Mouse (Mus musculus) activated CD4-positive, CD25-positive, alpha-beta regulatory T cell, adult 4 months (primary cell): Measurements from ENCODE around the gene Dck. TPM values are rescaled to one million over a fixed set of nuclear protein-coding genes. Genes with fewer than 3 reads are reported as not detected.
A peak's percentile ranks its signal among the peaks of the same experiment; 100 is the strongest.

Source experiments
- ATAC-seq: one replicate; pipeline ENCODE4 v1.8.0; 2017
- polyA plus RNA-seq, 2 experiments: library from polyadenylated mRNA; unstranded; fragments of 100-300 nt; shearing (Covaris generic); gene quantifications; one replicate each; pipeline ENCODE4 v1.2.1; 2017

Gene Dck
- polyA plus RNA-seq, 2 experiments from 2014 or later, result 57.9 to 66.8 TPM

DNA sequence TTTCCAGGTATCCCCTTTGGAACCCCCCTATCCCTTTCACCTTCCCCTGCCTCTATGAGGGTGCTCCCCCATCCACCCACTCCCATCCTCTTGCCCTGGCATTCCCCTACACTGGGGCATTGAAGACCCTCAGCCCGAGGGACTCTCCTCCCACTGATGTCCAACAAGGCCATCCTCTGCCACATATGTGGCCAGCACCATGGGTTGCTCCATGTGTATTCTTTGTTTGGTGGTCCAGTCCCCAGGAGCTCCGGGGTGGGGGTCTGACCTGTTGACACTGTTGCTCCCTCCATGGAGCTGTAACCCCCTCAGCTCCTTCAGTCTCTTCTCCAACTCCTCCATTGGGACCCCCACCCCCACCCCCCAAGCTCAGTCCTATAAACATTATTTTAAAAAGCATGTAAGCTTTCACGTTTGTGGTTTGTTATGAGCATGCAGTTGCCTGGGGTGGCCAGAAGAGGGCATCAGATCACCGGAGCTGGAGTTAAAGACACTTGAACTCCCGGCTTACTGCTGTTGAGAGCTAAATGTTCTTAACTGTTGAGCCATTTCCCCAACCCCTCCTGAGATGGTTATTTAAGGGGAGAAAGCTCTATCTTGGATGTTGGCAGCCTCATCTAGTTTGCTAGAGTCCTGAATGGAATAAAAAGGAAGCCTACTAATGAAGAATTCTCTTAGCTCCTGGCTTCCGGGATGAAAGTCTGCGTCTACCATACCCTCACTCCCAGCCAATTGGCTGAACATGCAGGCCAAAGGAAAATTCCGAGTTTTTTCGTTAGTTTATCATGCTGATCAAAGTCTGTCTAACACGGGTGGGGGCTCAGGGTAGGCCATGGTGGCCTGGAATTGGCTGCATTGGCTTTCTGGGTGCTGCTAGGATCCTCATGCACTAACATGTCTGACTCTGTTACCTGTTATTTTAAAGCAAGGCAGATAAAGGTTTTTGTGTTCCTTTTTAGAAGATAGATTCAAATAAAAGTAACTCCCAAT lies 26.8 kb downstream of the Dck start:
- peak; percentile 77 for ATAC-seq

DNA sequence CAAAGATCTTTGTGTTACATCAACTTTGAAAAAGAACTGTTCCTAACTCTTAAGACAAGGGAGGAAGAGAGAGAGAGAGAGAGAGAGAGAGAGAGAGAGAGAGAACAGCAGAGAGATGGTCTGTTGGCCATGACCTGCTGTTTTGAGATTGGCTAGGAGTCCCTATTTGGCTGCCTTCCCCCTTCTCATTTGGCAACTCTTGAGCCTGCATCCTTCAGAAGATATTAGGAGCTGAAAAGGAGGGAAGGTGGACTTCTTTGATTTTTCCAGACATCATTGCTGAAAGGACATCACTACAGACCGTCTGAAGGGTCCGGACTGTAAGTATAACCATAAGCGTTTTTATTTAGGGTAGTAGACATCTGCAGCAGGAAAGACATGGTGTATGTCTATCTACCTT lies 28.9 kb downstream of the Dck start:
- no peak for ATAC-seq

DNA sequence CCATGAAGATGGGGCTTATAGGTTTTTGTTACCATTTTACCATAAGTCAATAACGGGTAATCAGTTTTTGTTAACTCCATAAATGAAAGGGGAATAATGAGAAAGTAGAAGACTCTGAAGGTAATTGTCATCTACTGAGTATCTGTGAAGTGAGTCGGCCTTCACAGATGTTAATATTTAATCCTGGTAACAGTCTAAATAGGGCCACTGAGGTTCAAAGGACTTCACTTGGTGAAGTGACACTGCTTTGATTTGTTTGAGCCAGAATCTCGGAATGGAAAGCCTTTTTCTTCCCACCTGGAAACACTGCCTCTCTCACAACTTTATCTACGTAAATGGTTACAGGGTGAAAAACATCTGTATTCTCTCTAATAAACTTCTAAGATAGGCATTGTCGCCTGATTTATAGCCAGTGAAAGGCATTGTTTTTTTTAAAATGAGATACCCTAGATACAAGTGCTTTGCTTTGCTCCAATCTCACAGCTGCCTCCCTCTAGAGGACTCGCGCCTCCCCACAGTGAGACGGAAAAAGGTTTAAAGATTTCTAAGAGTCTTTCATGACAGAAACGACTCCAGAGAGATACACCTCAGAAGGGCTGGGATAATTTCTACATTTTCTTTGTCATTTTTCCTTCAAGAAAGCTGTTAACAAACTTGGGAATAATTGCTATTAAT lies 31.3 kb downstream of the Dck start:
- ATAC-seq, result no peak

DNA sequence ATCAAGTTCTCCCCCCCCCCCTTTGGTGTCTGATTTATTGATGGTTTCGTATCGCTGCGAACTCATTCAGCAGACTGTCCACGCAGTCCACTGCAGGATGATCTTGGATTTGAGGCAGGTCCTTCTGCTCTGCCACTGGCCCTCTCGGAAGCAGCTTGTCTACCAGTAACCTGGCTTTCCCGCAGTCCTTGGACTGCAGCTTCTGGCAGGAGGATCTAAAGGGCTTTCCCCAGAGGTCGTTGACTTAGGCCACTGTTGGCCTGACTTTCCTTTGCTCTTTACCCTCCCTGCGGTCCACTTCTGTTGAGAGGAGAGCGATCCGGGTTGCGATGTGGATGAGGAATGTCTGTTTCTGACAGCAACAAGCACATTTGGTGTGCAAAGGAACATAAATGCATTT lies 31.8 kb downstream of the Dck start:
- ATAC-seq, result no peak

DNA sequence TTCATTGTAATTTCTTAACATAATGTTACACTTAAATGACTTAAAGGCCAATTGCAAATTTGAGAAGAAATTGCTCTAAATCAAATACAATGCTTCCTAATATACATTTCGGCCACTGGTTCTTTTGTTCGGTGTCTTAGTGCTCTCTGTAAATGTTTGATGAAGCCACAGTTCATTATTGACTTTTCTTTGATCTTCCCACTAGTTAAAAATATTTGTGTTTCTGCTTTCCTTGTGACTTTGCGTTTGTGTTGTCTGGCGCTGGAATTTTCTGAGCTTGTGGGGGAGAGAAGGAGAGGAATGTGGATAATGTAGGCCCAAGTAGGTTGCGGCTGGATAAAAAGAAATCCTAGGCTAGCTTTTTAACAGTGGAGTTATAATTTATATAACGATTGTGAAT lies 32.3 kb downstream of the Dck start:
- ATAC-seq, result no peak

DNA sequence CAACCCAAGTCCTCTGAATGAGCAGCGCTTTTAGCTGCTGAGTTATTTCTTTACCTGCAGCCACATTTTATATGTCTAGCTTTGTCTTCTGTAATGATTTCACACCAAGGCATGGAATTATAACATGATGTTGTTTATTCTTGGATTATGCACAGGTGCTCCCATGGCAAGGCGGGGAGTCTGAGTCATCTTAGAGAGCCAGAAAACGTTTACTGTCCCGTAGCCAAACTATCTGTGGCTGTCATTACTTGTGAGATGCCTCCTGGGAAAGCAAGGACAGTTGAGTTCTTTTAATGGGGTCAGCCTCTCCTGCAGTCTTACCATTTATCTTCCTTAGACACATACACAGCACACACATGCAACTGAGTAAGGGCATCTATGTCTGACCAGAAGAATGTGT lies 40.8 kb downstream of the Dck start:
- ATAC-seq, result no peak

DNA sequence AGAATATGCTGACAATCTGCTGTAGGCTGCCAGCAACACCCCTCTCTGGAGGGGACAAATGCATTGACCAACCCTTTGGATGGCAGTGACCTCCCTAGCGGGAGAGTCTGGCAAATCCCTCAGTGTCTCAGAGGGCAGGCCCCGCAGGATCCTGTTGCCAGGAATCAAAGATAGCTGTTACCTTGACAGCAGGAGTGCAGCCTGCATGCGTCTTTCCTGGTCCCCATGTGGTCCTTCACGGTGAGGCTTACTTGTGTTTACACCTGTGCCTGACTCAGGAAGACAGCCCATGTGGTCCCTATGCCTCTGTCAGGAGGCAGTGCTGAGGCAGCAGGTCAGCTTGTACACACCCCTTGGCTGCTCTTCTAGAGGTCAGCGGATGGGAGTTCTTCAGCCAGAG lies 41.5 kb downstream of the Dck start:
- no peak for ATAC-seq

DNA sequence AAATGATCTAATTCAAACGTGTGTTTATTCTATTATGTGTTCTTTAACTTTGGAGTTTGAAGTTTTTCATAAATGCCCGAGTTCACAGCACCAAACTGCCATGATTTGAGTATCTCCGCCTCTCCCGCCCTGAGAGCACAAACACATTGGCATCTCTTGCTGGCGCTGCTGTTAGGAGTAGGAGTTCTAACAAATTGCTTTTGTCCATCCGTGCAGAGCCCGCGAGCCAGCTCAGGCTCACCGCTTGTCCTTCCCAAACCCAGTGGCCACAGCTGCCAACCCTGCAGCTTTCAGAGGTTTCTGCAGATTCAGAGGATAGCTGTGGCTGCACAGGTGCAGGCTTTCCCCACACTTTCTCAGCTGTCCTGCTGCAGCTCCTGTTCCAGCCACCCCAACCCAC lies 42.5 kb downstream of the Dck start:
- ATAC-seq, result no peak

DNA sequence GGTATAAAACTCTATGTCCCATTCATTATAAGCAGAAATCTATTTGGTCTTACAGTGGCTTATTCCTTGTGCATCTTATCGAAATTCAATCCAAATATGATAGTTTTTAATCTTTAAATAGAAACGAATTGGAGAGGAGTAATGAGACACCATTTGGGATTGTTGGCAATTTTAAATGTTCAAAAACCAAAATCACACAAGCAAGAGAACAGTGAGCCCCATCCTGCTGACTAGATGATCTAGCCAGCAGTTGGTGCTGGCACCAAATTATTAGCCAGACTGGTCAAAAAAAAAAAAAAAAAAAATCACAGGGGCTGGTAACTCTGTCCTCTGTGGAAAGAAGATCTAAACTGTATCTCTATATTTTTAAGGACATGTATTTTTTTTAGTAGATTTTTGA lies 48.4 kb downstream of the Dck start:
- ATAC-seq, result no peak

DNA sequence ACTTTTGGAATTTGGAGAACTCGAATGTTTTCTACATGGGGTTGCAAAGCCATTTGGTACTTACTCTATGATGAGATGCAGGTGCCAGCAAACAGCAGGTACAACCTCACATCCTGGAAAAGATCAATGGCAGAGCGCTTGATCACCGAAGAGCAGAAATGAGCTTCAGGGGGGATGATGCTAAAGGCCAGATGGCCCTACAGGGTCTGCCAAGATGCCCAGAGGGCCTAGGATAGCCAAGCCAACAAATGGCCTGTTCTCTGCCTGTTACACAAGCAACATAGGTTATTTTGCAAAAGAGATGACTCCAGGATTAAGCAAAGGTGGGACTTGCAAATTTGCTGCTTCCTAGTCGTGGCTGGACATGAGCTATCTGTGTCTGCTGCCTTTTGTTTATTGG lies 49.8 kb downstream of the Dck start:
- ATAC-seq, result no peak

DNA sequence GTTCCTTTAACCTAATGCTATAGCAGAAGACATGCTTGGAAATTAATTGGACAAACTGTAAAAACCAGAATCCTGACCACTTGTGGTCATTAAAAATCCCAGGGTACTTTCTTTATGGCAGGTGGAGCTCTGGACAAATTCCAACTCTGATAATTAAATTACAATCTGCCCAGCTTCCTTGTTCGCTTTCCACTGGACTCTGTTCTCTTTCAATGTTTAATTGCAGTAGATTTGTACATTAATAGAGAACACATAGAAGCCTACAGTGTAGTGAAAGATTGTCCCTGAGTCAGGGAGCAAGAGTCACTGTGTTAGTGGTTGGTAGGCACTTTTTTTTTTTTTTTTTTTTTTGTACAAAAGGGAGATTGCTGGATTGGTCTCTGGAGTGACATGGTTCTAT lies 56.7 kb downstream of the Dck start:
- ATAC-seq, result no peak

DNA sequence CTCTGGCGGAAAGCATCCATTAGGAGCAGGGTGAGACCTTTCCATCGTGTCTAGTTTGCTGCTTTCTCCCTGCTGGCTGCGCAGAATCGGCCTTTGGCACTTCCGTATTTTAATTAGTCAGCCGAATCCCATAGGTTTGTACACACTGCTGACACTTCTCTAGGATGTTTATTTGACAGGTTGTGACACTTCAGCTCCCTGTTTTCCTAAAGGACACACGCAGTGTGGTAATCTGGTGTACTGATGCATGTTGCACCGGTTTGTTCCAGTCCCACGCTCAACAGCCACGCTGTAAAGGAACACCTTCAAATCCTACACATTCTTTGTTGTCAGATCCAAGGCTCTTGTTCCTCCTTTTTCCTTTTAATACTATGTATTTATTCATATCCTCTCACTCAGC lies 60.0 kb downstream of the Dck start:
- no peak for ATAC-seq

DNA sequence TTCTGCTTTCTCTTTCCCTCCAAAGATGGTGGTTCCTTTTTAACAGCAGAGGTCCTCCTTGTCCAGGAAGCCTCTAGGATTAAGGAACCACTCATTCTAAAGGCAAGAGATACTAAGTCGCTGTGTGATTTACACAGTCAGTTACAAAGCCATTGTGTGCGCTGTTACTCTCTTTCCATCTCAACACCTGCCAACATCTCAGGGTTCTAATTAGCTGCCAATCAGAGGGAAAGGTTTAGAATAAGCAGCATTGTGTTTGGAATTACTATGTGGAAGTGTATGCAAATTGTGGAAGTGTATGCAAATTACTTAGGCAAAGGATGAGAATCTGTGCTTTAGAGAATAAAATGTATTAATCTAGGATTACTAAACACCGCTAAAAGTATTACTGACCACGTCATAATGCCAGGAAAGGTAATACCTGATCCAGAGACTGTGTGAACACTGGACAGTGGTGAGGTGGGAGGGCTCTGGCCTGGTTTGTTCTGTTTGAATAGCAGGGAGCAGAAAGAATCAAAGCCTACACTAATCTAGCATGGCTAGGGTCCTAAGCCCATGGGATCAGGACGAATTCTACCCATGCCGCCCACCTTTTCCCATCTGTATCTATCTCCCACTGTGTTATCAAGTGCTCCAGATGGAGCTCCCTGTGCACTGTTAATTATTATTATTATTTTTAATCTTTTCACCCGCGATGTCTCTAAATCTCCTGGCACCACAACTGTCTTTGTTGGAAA lies 65.2 kb downstream of the Dck start:
- ATAC-seq, result no peak

DNA sequence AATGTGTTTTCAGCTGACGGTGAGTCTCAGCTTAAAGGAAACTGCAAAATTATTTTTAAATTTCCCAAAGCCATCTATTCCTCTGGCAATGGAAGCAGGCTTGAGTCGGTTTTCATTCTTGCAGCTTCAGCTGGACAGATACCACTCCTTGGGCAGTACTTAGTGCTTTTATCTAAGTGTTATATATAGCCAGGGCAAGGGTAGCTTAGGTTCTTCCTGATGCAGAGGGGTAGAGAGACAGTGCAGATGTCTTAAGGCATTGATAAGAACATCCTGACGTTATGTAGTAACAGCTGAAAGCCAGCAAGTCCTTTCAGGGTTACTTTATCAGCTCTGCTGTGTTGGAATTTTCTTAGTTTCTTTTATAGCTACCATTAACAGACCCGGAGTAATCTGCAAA lies 66.1 kb downstream of the Dck start:
- ATAC-seq, result no peak

DNA sequence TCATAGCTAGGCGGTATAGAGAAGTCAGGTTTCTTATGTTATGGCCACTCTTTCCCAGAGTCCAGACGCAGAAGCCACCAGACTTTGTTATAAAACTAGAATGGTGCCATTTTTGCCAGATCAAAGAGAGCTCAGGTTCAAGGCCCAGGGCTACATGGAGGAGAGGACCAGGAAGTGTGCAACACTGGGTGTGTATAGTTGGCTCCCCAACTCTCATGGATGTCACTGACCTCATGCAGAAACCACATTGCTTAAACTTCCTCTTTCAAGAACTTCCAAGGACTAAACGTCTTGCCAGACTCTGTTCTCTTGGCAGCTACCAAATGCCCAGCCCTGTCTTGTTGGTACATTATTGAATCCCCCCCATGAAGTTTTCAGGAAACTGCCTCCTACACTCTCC lies 67.1 kb downstream of the Dck start:
- ATAC-seq, result no peak

Other genes with a start within 250 kb of the Dck start
- 10 to 100 TPM in 1 of 2 experiments, under 1 TPM in 1; 0.24 to 55.3 TPM for gene Jchain, start 237.1 kb upstream of the Dck start, polyA plus RNA-seq
- gene Utp3, start 210.5 kb upstream of the Dck start, polyA plus RNA-seq, result 100 to 1,000 TPM in 1 of 2 experiments, 10 to 100 TPM in 1; 86.2 to 103 TPM
- 1 to 10 TPM; 2.6 to 2.9 TPM for gene Rufy3, start 200.0 kb upstream of the Dck start, polyA plus RNA-seq
- 1 to 10 TPM; 7.7 to 9.0 TPM for gene Grsf1, start 88.8 kb upstream of the Dck start, polyA plus RNA-seq
- gene Mob1b, start 44.1 kb upstream of the Dck start, polyA plus RNA-seq, result 10 to 100 TPM; 10.2 to 10.5 TPM
- gene Slc4a4, start 121.8 kb downstream of the Dck start, polyA plus RNA-seq, result under 1 TPM in 1 of 2 experiments, not detected in 1; 0.07 TPM